Mouse (Mus musculus) bone marrow, adult 2 months (tissue): Measurements from ENCODE around the gene Glp1r.

ENCODE experiments used
- CTCF ChIP-seq: fragments of 200-500 bp; IDR thresholded peaks from 2 replicates; pipeline ENCODE4 v1.5.1; 2011; ENCODE audit warnings: low read length, control low read depth; ENCODE audit not compliant: control insufficient read depth, insufficient read depth
- POLR2A ChIP-seq: fragments of 200-500 bp; IDR thresholded peaks from 2 replicates; pipeline ENCODE4 v1.6.1; 2011; ENCODE audit warnings: low read depth, mild to moderate bottlenecking, control low read depth, low read length, borderline replicate concordance; ENCODE audit not compliant: control insufficient read depth

DNA sequence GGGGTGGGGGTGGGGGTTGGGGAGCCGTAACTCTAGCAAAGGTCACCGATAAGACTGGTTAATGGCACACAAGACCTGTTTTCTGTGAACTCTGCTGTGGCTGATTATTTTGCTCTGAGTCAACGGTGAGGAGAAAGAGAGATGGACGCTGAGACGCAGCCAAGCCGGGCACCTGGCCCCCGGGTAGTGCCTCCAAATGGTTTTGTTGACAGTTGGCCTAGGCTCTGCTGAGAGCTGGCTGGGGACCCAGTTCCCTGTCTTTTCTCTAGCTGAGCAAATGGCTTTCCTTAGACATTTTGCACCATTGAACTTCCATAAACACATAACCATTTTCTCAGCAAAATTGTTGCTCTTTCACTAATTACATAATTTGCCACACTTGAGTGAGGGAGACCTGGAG lies 24.2 kb upstream of the Glp1r start:
- no peak for TF ChIP-seq POLR2A
- no peak for TF ChIP-seq CTCF
